Comparison of ENCODE assay signal across 7 mouse cellular contexts in genomic region chr8:92960451-92960911, GRCm38 (mm10). TPM values are rescaled to one million over a fixed set of nuclear protein-coding genes. Genes with fewer than 3 reads are reported as not detected.
DNase-seq lines count a peak whose midpoint lies in the region; ATAC-seq lines count a peak whose summit lies in the region.

No protein-coding gene starts in this region.

- H3K9me3 ChIP-seq in forebrain, embryonic 10.5 days: no peaks in the 10 kb centered on the region
- no peaks in the 10 kb centered on the region for H3K9me3 ChIP-seq in intestine, embryonic 14.5 days (ENCODE audit: control insufficient read depth, low read length)

- H3K4me3 ChIP-seq in forebrain, embryonic 10.5 days: peak overlapping the region; percentile 55
- H3K4me3 ChIP-seq in intestine, embryonic 14.5 days (ENCODE audit: low read depth, low read length): peak overlapping the region; percentile 39

- DNase-seq in ovary, postnatal 36 days (ENCODE audit: low spot score): peak; percentile 15
- DNase-seq in ovary, adult 18-20 months (ENCODE audit: low spot score): no peak
- peak; percentile 33 for DNase-seq in forebrain, embryonic 10.5 days (ENCODE audit: extremely low spot score, low spot score)
- peak; percentile 57 for DNase-seq in intestine, embryonic 14.5 days (ENCODE audit: low spot score)
- DNase-seq in retina, embryonic 14.5 days (ENCODE audit: low spot score): peak; percentile 48
- no peak for DNase-seq in cerebellum, adult 9-10 months
- DNase-seq in cerebellum, postnatal 36 days: no peak

- H3K36me3 ChIP-seq in forebrain, embryonic 10.5 days (replicated peaks): no peaks in the 10 kb centered on the region
- no peaks in the 10 kb centered on the region for H3K36me3 ChIP-seq in intestine, embryonic 14.5 days (ENCODE audit: control insufficient read depth, insufficient read depth, low read length)

- 1% methylated on average over 42 of the region's 42 CpGs for WGBS in forebrain, embryonic 10.5 days
- WGBS in intestine, embryonic 14.5 days: 1% methylated on average over 42 of the region's 42 CpGs

- no peak overlapping the region for H3K27ac ChIP-seq in forebrain, embryonic 10.5 days
- H3K27ac ChIP-seq in intestine, embryonic 14.5 days (ENCODE audit: low read depth): no peak overlapping the region

- H3K9ac ChIP-seq in intestine, embryonic 14.5 days (ENCODE audit: low read length): no peak overlapping the region

- peaks cover 74% of the 10 kb centered on the region for H3K27me3 ChIP-seq in forebrain, embryonic 10.5 days (ENCODE audit: poor library complexity, severe bottlenecking)
- H3K27me3 ChIP-seq in intestine, embryonic 14.5 days (replicated peaks; ENCODE audit: control insufficient read depth, insufficient read depth, low read length): peaks cover 49% of the 10 kb centered on the region

- peak overlapping the region; percentile 68 for H3K4me2 ChIP-seq in intestine, embryonic 14.5 days (ENCODE audit: low read length)

- peak; percentile 60; the same call in 1 of the 2 replicates for ATAC-seq in intestine, embryonic 14.5 days (replicated peaks; ENCODE audit: low FRiP score, low TSS enrichment, low read depth)

- peaks cover 15% of the 10 kb centered on the region for H3K4me1 ChIP-seq in forebrain, embryonic 10.5 days
- peaks cover 6% of the 10 kb centered on the region for H3K4me1 ChIP-seq in intestine, embryonic 14.5 days (replicated peaks; ENCODE audit: control insufficient read depth, insufficient read depth, low read length)

RNA-seq across cellular contexts. Expression of gene Slc6a2, which starts 0.6 kb away (rescaled TPM):
- 0.02 TPM in 1 of 2 replicates, not detected in the other for polyA plus RNA-seq in forebrain, embryonic 10.5 days (2016; fragmentation: Nextera tagmentation; extraction: Ambion mirVana)
- polyA plus RNA-seq in intestine, embryonic 14.5 days (2014; fragmentation: Nextera tagmentation; extraction: Ambion mirVana): 0.04 TPM in 1 of 2 replicates, not detected in the other

RNA-seq across cellular contexts. Expression of gene Capns2, which starts 59.3 kb away (rescaled TPM):
- 0.19 TPM in 1 of 2 replicates, not detected in the other for polyA plus RNA-seq in forebrain, embryonic 10.5 days (2016; fragmentation: Nextera tagmentation; extraction: Ambion mirVana)
- 0.30 TPM in 2 replicates for polyA plus RNA-seq in intestine, embryonic 14.5 days (2014; fragmentation: Nextera tagmentation; extraction: Ambion mirVana)

Comparison
In these comparisons a context has a peak if more than half of its experiments do, and no peak if none do; other contexts are left out.
1. DNase-seq: peak in ovary, postnatal 36 days (single experiment), forebrain, embryonic 10.5 days (single experiment), intestine, embryonic 14.5 days (single experiment) and retina, embryonic 14.5 days (single experiment); none in ovary, adult 18-20 months (single experiment), cerebellum, adult 9-10 months (single experiment) and cerebellum, postnatal 36 days (0 of 2).